Mouse (Mus musculus) layer of hippocampus, postnatal 14 days (tissue): Measurements from ENCODE around the gene Fcor. TPM values are rescaled to one million over a fixed set of nuclear protein-coding genes. Genes with fewer than 3 reads are reported as not detected.
A peak's percentile ranks its signal among the peaks of the same experiment; 100 is the strongest.

ENCODE experiments used
- DNase-seq, 2 experiments: peaks; one replicate each; pipeline ENCODE4 v3.0.0; 2021 to 2022; ENCODE audit warnings: low spot score in 2 of 2, mixed read lengths in 1 of 2
- long read RNA-seq, 2 experiments: library from polyadenylated mRNA; stranded (forward); transcript quantifications; one replicate each; pipeline ENCODE4 v2.0.0; 2021
- total RNA-seq, 2 experiments: library from RNA; stranded (reverse); gene quantifications; 2 replicates each; pipeline ENCODE4 v1.2.3; 2021

Fcor gene
- total RNA-seq: 10 to 100 TPM; 19.8 to 23.4 TPM
- long read RNA-seq, experiment 1, transcript Fcor-201 (2 exons, 392 nt): major isoform, 5 of 6 reads
- long read RNA-seq, experiment 1, partial matches to known transcripts: 0 of 6 reads
- long read RNA-seq, experiment 1, other reads (novel, unspliced or antisense): 1 of 6 reads
- long read RNA-seq, experiment 2, transcript Fcor-201 (2 exons, 392 nt): major isoform, 38 of 38 reads
- long read RNA-seq, experiment 2, partial matches to known transcripts: 0 of 38 reads
- long read RNA-seq, experiment 2, other reads (novel, unspliced or antisense): 0 of 38 reads

DNA sequence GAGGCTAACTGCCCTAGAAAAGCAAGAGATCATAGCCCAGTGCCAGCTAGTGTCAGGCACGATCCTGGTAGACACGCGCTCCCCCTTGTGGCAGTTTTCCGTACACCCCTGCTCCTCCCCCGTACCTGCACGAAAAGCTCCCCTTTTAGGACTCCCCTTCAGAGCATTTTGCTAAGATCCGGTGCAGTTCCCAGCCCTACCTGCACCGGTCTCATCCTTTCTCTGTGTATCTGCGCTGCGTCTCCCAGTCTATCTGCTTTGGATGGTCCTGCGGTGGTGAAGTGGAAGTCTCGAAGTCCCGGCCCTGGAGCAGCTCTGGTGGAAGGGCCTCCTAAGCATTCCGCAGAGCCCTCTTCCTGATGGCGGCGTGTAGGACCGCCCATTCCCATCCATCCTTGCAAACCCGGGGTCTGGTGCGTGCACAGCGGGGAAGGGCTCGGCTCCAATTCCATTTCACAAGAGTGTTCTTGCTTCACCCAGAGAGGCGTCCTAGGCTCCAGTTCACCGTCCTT lies at the start of gene Fcor:
Gene Fcor, minus strand, starts transcription at position 383 of the 512 bp plus-strand sequence.
- DNase-seq: peak; percentile 87 to 88

GRCm38 (mm10) chr8:3721041-3721440 lies 48.9 kb upstream of the Fcor start:
- DNase-seq: no peak

DNA sequence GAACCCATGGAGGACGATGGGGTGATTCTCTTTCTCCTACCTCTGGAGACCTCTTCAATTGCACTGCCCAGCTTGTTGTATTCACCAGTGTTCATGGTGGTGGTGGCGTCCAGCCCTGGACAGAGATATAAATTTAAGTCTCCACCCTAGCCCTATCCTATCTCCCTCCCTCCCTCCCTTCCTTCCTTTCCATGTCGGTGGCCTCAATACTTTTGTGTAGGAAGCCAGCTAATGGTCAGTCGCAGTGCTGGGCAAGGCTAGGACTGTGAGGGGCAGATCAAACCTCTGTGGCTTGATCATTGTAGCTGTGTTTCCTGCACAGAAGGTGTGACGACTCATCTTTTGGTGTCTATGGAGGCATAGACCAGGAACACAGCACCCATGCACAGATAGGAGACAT lies 48.4 kb upstream of the Fcor start, which contains the start of gene Clec4g:
Gene Clec4g, minus strand, starts transcription at position 101 of the 400 bp plus-strand sequence.
- DNase-seq: no peak

- peak; percentile 21 to 37 for DNase-seq
Observed at GRCm38 (mm10) chr8:3718559-3718958, 46.4 kb upstream of the Fcor start.

GRCm38 (mm10) chr8:3717321-3717954 lies 45.3 kb upstream of the Fcor start:
- DNase-seq: no peak

- no peak for DNase-seq
Observed at GRCm38 (mm10) chr8:3711646-3712045, 39.5 kb upstream of the Fcor start.

DNA sequence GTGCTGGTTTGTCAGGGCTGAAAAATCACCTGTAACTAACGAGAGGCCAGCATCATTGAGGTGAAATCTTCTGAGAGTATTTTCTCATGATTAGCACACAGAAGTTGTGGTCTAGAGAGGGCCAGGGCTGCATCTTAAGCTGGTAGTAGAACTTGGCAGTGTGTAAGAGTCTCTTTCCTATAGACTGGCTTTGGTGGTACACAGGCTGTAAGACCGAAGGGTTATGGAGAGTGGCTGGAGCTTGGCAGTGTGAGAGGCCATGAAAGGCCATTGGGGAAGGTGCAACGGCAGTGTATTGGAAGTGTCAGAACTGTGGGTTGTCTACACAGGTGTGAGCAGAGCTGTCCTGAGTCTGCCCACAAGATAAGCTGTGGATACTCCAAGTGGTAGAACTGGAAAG lies 38.1 kb upstream of the Fcor start:
- no peak for DNase-seq

GRCm38 (mm10) chr8:3707611-3708010 lies 35.4 kb upstream of the Fcor start:
- DNase-seq: no peak

GRCm38 (mm10) chr8:3705711-3706110 lies 33.5 kb upstream of the Fcor start:
- no peak for DNase-seq

DNA sequence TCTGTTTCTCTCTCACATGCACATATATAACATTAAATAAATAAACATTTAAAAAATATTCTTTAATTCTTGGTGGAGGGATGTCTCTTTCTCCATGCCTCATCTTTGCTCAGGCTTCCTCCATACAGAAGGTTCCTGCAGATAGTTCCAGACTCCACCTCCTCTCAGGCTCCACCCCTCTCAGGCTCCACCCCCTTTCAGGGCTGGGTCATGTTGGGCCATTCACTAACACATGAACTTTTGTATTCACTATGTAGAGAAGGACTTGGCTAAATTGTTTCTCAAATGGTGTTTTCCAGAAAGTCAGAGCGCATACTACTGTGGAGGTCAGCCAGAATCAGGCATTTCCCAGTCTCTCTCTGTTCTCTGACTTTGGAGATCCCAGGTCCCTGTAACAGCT lies 29.3 kb upstream of the Fcor start:
- no peak for DNase-seq

DNA sequence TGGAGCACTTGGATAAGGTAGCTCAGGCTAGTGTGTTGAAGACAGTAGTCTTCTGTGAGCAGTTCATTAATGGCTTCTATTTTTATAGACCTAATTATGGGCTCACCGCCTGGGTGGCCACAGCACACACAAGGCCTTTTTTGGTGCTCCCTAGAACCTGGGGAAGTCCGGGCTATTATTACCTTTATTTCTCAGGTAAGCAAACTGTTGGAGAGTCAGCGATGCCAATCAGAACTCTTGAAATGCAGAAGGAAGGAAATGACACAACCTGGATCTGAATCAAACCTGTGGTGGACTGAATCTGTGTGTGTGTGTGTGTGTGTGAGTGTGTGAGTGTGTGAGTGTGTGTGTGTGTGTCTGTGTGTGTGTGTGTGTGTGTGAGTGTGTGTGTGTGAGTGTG lies 22.0 kb upstream of the Fcor start, which contains the start of gene Fcer2a:
Gene Fcer2a, minus strand, starts transcription at position 55 of the 400 bp plus-strand sequence.
- DNase-seq: no peak

DNA sequence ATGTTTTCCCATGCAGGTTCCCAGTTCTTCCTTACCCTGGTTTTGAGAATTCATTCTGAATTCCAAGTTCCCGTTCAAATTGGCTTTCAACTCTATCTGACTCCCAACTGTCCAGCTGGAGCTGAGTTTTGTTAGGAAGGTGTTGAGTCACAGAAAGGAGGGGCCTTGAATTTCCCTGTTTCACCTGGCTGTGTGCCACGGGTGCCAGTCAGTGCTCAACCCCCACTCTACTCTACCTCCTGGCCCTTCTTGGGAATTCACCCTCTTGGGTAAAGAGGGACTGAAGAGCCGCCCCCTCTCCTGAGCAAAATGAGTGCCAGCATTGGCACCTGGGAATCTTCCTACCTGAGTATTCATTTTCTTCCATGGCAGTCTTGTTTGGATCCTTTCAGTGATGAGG lies 18.6 kb upstream of the Fcor start:
- DNase-seq: no peak

DNA sequence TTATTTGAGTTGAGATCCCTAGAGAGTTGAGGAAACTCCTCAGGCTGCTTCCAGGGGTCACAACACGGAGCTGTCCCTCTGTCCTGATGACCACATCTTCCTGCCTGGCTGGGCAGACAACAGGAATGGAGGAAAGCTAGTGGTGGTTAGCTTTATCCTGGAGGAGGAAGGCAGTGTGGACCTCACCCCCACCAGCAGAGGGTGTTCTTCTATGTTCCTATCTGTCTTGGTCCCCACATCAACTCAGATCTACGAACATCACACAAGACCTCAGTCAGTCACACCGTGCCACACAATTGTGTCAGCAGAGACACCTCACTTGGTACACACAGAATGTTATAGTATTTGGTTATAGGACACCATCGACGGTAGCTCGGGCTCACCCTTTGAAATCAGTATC lies 15.4 kb upstream of the Fcor start:
- DNase-seq: no peak

DNA sequence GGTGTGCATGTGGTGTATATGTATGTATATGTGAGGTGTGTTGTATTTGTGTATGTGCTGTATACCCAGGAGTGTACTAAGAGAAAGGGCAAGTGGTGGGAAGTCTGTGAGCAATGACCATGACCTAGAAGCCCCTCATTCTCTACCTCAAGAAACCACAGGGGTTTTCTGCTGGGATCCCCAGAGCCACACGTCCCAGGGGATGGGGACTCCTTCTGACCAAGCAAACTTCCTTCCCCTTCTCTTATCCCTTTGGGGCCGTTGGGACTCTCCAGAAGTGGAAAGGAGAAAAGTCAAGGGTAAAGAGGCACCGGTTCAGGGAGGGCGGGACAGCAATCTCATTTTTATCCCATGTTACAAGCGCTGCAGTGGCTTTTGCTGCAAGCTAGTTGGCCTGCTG lies 13.3 kb upstream of the Fcor start:
- DNase-seq: no peak

GRCm38 (mm10) chr8:3684530-3684929 lies 12.4 kb upstream of the Fcor start:
- no peak for DNase-seq

GRCm38 (mm10) chr8:3683408-3684176 lies 11.4 kb upstream of the Fcor start:
- no peak for DNase-seq

DNA sequence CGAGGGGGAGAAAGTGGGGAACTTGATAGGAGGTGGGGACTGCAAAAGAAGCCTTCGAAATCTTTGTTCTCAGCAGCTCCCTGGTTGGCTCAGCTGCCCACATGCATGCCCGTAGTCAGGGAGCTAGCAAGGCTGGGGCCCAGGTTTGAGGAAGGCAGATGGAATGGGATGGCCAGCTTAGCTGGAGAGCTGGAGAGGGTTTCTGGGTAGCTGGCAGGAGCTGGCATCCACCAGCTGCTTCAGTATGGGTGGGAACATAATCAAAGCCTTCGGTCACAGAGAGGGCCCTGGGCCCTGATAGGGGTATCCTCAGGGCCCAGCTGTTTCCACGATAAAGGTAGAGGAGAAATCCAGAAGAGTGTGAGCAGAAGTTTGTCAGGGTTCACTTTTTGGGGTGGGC lies 10.3 kb upstream of the Fcor start:
- DNase-seq: no peak

DNA sequence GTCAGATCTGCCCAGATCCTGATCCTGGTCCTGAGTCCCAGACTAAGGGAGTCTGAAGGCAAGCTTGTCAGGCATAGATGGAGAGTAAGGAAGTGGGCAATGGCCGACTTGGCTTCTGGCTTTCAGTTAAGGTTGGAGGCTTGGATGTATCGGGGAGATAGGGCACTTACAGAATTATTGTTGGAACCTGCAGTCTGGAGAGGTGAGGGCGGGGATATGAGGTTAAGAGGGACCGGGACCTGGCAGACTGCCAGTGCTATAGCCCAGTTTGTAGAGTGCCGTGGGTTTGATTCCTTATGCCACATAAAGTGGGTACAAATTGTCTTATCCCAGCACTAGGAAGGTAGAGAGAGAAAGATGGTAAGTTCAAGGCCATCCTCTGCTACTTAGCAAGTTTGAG lies 7.5 kb upstream of the Fcor start:
- no peak for DNase-seq

DNA sequence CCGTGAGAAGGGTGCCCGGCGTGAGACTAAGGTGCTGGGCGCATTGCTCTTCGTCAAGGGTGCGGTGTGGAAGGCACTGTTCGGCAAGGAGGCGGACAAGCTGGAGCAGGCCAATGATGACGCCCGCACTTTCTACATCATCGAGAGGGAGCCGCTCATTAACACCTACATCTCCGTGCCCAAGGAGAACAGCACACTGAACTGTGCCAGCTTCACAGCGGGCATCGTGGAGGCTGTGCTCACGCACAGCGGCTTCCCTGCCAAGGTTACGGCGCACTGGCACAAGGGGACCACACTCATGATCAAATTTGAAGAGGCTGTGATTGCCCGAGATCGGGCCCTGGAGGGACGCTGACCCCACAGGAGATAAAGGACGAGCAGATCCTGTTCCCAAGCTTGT lies 7.1 kb upstream of the Fcor start:
- DNase-seq: no peak

- no peak for DNase-seq
Observed at GRCm38 (mm10) chr8:3678831-3679230, 6.7 kb upstream of the Fcor start.

DNA sequence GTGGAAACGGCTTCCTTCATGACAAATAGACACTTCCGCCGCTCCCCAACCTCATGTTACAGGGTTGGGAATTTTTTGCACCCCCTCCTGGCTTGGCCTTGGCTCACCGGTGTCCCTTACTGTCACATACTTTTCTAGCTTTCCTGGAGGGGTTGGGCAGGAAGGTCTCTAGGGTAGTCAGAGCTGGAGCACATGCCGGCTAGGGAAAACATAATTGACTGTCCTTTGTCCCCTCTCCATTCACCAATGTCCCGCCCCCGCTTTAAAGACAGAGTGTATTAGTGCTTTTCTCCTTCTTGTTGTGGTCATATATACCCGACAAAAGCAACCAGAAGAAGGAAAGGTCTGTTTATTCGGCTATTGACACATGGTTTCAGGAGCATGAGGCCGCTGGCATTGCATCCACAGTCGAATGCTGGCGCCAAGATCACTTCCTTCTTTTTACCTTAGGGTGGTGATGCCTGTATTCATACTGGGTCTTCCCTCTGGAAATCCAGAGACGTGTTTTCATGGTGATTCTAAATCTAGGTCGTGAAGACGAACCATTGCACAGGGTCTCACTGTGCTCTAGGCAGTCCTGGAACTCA lies 4.9 kb upstream of the Fcor start:
- no peak for DNase-seq
